Mouse (Mus musculus) liver, embryonic 12.5 days (tissue): ENCODE data around the gene Slc9b2. TPM values are rescaled to one million over a fixed set of nuclear protein-coding genes. Genes with fewer than 3 reads are reported as not detected.

Experiments
- ATAC-seq: fragments of 200-750 bp; cut with Nextera tagmentation; 2 replicates; pipeline ENCODE4 v1.8.0; 2017; ENCODE audit warnings: moderate number of reproducible peaks, mild to moderate bottlenecking, moderate library complexity
- H3K27ac ChIP-seq: fragments of 300-500 bp; sonication (generic); 2 replicates; pipeline ENCODE4 v1.5.1; 2016; ENCODE audit warnings: mild to moderate bottlenecking
- H3K27me3 ChIP-seq: fragments of 300-500 bp; sonication (generic); replicated peaks from 2 replicates; pipeline ENCODE4 v1.6.1; 2016; ENCODE audit warnings: mild to moderate bottlenecking, moderate library complexity
- H3K36me3 ChIP-seq: fragments of 300-500 bp; sonication (generic); 2 replicates; pipeline ENCODE4 v1.6.1; 2016; ENCODE audit warnings: mild to moderate bottlenecking, moderate library complexity
- H3K4me1 ChIP-seq: fragments of 300-500 bp; sonication (generic); 2 replicates; pipeline ENCODE4 v1.6.1; 2016
- H3K4me2 ChIP-seq: fragments of 300-500 bp; sonication (generic); 2 replicates; pipeline ENCODE4 v1.6.1; 2016; ENCODE audit warnings: mild to moderate bottlenecking, moderate library complexity
- H3K4me3 ChIP-seq: fragments of 300-500 bp; sonication (generic); 2 replicates; pipeline ENCODE4 v1.5.1; 2016; ENCODE audit warnings: mild to moderate bottlenecking, moderate library complexity
- H3K9ac ChIP-seq: fragments of 300-500 bp; sonication (generic); 2 replicates; pipeline ENCODE4 v1.6.1; 2016; ENCODE audit warnings: mild to moderate bottlenecking, moderate library complexity
- H3K9me3 ChIP-seq: fragments of 300-500 bp; sonication (generic); replicated peaks from 2 replicates; pipeline ENCODE4 v1.6.1; 2016; ENCODE audit warnings: mild to moderate bottlenecking, moderate library complexity
- WGBS: fragments of 180-500 bp; shearing (Covaris S2); methylation state at CpG from one replicate; pipeline ENCODE4 v1.1.7; 2016; ENCODE audit not compliant: insufficient replicate concordance; 5-methylcytosine and 5-hydroxymethylcytosine counted together
- polyA plus RNA-seq: library from polyadenylated mRNA; unstranded; fragments of >200 nt; fragmentation: Nextera tagmentation; extraction: Ambion mirVana; gene quantifications from 2 replicates; pipeline ENCODE4 v1.2.1, GENCODE M21; 2016

The Slc9b2 gene
- polyA plus RNA-seq, 1 experiment from 2014 or later: 0.24 TPM

- Histone ChIP-seq H3K4me2 (no peak overlapping the region), H3K4me3 (no peak overlapping the region), H3K27ac (no peak overlapping the region), H3K4me1 (no peaks in the 10 kb centered on the region), H3K9me3 (0 out of 2 replicates have a peak, but pooled peaks cover 3% of the 10 kb centered on the region), H3K36me3 (no peaks in the 10 kb centered on the region), H3K27me3 (no peaks in the 10 kb centered on the region), H3K9ac (no peak overlapping the region)
- no peak for ATAC-seq
- WGBS: 70% methylated on average over 9 of the region's 9 CpGs
These were observed 8.4 kb downstream of the Slc9b2 start for GRCm38 (mm10) chr3:135315720-135316425.

GRCm38 (mm10) chr3:135318331-135318730 is 10.8 kb downstream of the Slc9b2 start:
- Histone ChIP-seq H3K9me3 (0 out of 2 replicates have a peak, but pooled peaks cover 3% of the 10 kb centered on the region), H3K4me2 (no peak overlapping the region), H3K4me3 (no peak overlapping the region), H3K27ac (no peak overlapping the region), H3K27me3 (no peaks in the 10 kb centered on the region), H3K9ac (no peak overlapping the region), H3K4me1 (no peaks in the 10 kb centered on the region), H3K36me3 (no peaks in the 10 kb centered on the region)
- 58% methylated on average over 11 of the region's 11 CpGs for WGBS
- ATAC-seq: no peak

GRCm38 (mm10) chr3:135324354-135324753 is 16.9 kb downstream of the Slc9b2 start:
- Histone ChIP-seq H3K27me3 (no peaks in the 10 kb centered on the region), H3K36me3 (no peaks in the 10 kb centered on the region), H3K4me3 (no peak overlapping the region), H3K4me1 (no peaks in the 10 kb centered on the region), H3K9me3 (no peaks in the 10 kb centered on the region), H3K27ac (no peak overlapping the region), H3K9ac (no peak overlapping the region), H3K4me2 (no peak overlapping the region)
- no peak for ATAC-seq
- 65% methylated on average over 6 of the region's 6 CpGs for WGBS

- H3K27me3 ChIP-seq: no peaks in the 10 kb centered on the region
- no peak overlapping the region for H3K27ac ChIP-seq
- no peaks in the 10 kb centered on the region for H3K9me3 ChIP-seq
- H3K36me3 ChIP-seq: no peaks in the 10 kb centered on the region
- ATAC-seq: no peak
- H3K4me1 ChIP-seq: no peaks in the 10 kb centered on the region
- H3K9ac ChIP-seq: no peak overlapping the region
- no peak overlapping the region for H3K4me3 ChIP-seq
- 74% methylated on average over 6 of the region's 6 CpGs for WGBS
- H3K4me2 ChIP-seq: no peak overlapping the region
These were observed 19.7 kb downstream of the Slc9b2 start for GRCm38 (mm10) chr3:135327176-135327575.

- H3K36me3 ChIP-seq: no peaks in the 10 kb centered on the region
- H3K9me3 ChIP-seq: no peaks in the 10 kb centered on the region
- no peaks in the 10 kb centered on the region for H3K4me1 ChIP-seq
- WGBS: 33% methylated on average over 2 of the region's 2 CpGs
- no peak overlapping the region for H3K4me3 ChIP-seq
- ATAC-seq: no peak
- H3K27me3 ChIP-seq: no peaks in the 10 kb centered on the region
- no peak overlapping the region for H3K9ac ChIP-seq
- H3K27ac ChIP-seq: no peak overlapping the region
- no peak overlapping the region for H3K4me2 ChIP-seq
These were observed 20.1 kb downstream of the Slc9b2 start for GRCm38 (mm10) chr3:135327601-135328000.

- Histone ChIP-seq H3K27ac (no peak overlapping the region), H3K9ac (no peak overlapping the region), H3K9me3 (no peaks in the 10 kb centered on the region), H3K4me2 (no peak overlapping the region), H3K36me3 (no peaks in the 10 kb centered on the region), H3K4me1 (no peaks in the 10 kb centered on the region), H3K27me3 (no peaks in the 10 kb centered on the region), H3K4me3 (no peak overlapping the region)
- ATAC-seq: no peak
- WGBS: 24% methylated on average over 3 of the region's 3 CpGs
These were observed 21.1 kb downstream of the Slc9b2 start for GRCm38 (mm10) chr3:135328560-135328959.

- Histone ChIP-seq H3K4me2 (no peak overlapping the region), H3K9me3 (no peaks in the 10 kb centered on the region), H3K4me1 (no peaks in the 10 kb centered on the region), H3K4me3 (no peak overlapping the region), H3K9ac (no peak overlapping the region), H3K27ac (no peak overlapping the region), H3K27me3 (no peaks in the 10 kb centered on the region), H3K36me3 (no peaks in the 10 kb centered on the region)
- ATAC-seq: no peak
These were observed 25.2 kb downstream of the Slc9b2 start for GRCm38 (mm10) chr3:135332691-135333090.

GRCm38 (mm10) chr3:135333763-135334162 is 26.3 kb downstream of the Slc9b2 start:
- ATAC-seq: no peak
- H3K4me2 ChIP-seq: no peak overlapping the region
- no peaks in the 10 kb centered on the region for H3K4me1 ChIP-seq
- no peak overlapping the region for H3K9ac ChIP-seq
- H3K4me3 ChIP-seq: no peak overlapping the region
- no peaks in the 10 kb centered on the region for H3K27me3 ChIP-seq
- H3K36me3 ChIP-seq: no peaks in the 10 kb centered on the region
- WGBS: 35% methylated on average over 4 of the region's 4 CpGs
- no peak overlapping the region for H3K27ac ChIP-seq
- no peaks in the 10 kb centered on the region for H3K9me3 ChIP-seq

- H3K27me3 ChIP-seq: no peaks in the 10 kb centered on the region
- no peak for ATAC-seq
- no peaks in the 10 kb centered on the region for H3K9me3 ChIP-seq
- H3K27ac ChIP-seq: no peak within 1 kb of the TSS
- no peaks in the 10 kb centered on the region for H3K4me1 ChIP-seq
- no peak within 1 kb of the TSS for H3K4me3 ChIP-seq
- no peaks in the 10 kb centered on the region for H3K36me3 ChIP-seq
- 57% methylated on average over 14 of the region's 14 CpGs for WGBS
- no peak within 1 kb of the TSS for H3K9ac ChIP-seq
- H3K4me2 ChIP-seq: no peak within 1 kb of the TSS
These were observed 40.3 kb downstream of the Slc9b2 start, which contains the start of gene Slc9b1 for GRCm38 (mm10) chr3:135347739-135348264. Slc9b1 (plus strand) TSS chr3:135348029.

GRCm38 (mm10) chr3:135349022-135349421 is 41.5 kb downstream of the Slc9b2 start:
- Histone ChIP-seq H3K4me1 (no peaks in the 10 kb centered on the region), H3K4me2 (no peak overlapping the region)
- ATAC-seq: no peak

GRCm38 (mm10) chr3:135351857-135352256 is 44.4 kb downstream of the Slc9b2 start:
- Histone ChIP-seq H3K9me3 (no peaks in the 10 kb centered on the region), H3K4me2 (no peak overlapping the region), H3K9ac (no peak overlapping the region), H3K27me3 (no peaks in the 10 kb centered on the region), H3K27ac (no peak overlapping the region), H3K36me3 (no peaks in the 10 kb centered on the region), H3K4me1 (no peaks in the 10 kb centered on the region), H3K4me3 (no peak overlapping the region)
- 77% methylated on average over 3 of the region's 3 CpGs for WGBS
- no peak for ATAC-seq

More at GRCm38 (mm10) chr3:135349022-135349421, 41.5 kb downstream of the Slc9b2 start:
- Histone ChIP-seq H3K36me3 (no peaks in the 10 kb centered on the region), H3K9ac (no peak overlapping the region), H3K4me3 (no peak overlapping the region), H3K9me3 (no peaks in the 10 kb centered on the region), H3K27ac (no peak overlapping the region), H3K27me3 (no peaks in the 10 kb centered on the region)

- Histone ChIP-seq H3K36me3 (no peaks in the 10 kb centered on the region), H3K9ac (no peak overlapping the region), H3K4me1 (no peaks in the 10 kb centered on the region), H3K27me3 (no peaks in the 10 kb centered on the region), H3K9me3 (no peaks in the 10 kb centered on the region), H3K4me3 (no peak overlapping the region), H3K27ac (no peak overlapping the region), H3K4me2 (no peak overlapping the region)
- no peak for ATAC-seq
- 62% methylated on average over 4 of the region's 4 CpGs for whole genome bisulfite sequencing
These were observed 49.9 kb downstream of the Slc9b2 start for GRCm38 (mm10) chr3:135357394-135357793.

GRCm38 (mm10) chr3:135375836-135376235 is 68.3 kb downstream of the Slc9b2 start:
- Histone ChIP-seq H3K27ac (no peak overlapping the region), H3K27me3 (no peaks in the 10 kb centered on the region), H3K9me3 (no peaks in the 10 kb centered on the region), H3K4me3 (no peak overlapping the region), H3K4me2 (no peak overlapping the region), H3K36me3 (no peaks in the 10 kb centered on the region), H3K9ac (no peak overlapping the region), H3K4me1 (no peaks in the 10 kb centered on the region)
- no peak for ATAC-seq
- WGBS: 58% methylated on average over 3 of the region's 3 CpGs
